Mouse (Mus musculus): Measurements from ENCODE around the gene Sdf4. TPM values are rescaled to one million over a fixed set of nuclear protein-coding genes. Genes with fewer than 3 reads are reported as not detected.

Sdf4 gene
- total RNA-seq (2021), result 10 to 100 TPM; 77.2 to 85.0 TPM
- long read RNA-seq, experiment 1, full-length matches to known transcripts, result 64 of 77 reads
- long read RNA-seq, experiment 1, partial matches to known transcripts, result 6 of 77 reads
- long read RNA-seq, experiment 1, other reads (novel, unspliced or antisense), result 7 of 77 reads
- long read RNA-seq, experiment 2, full-length matches to known transcripts, result 57 of 72 reads
- long read RNA-seq, experiment 2, partial matches to known transcripts, result 2 of 72 reads
- long read RNA-seq, experiment 2, other reads (novel, unspliced or antisense), result 13 of 72 reads

GRCm38 (mm10) chr4:155992241-155992905 lies at the start of gene Sdf4, which contains the start of gene B3galt6:
TSS of gene Sdf4 (plus strand) at chr4:155992872.
TSS of gene B3galt6 (minus strand) at chr4:155992649.
- peak; percentile 78 for DNase-seq (ENCODE audit: low spot score)

GRCm38 (mm10) chr4:155943049-155943452 lies 49.6 kb upstream of the Sdf4 start:
- DNase-seq (ENCODE audit: low spot score), result peak; percentile 52

- DNase-seq (ENCODE audit: low spot score), result peak; percentile 97
Observed at GRCm38 (mm10) chr4:155943534-155944249, 49.0 kb upstream of the Sdf4 start, which contains the start of gene Ube2j2. TSS of gene Ube2j2 (plus strand) at chr4:155943831.

GRCm38 (mm10) chr4:155944271-155944670 lies 48.4 kb upstream of the Sdf4 start:
- no peak for DNase-seq (ENCODE audit: low spot score)

- DNase-seq (ENCODE audit: low spot score), result no peak
Observed at GRCm38 (mm10) chr4:155947094-155947493, 45.6 kb upstream of the Sdf4 start.

- DNase-seq (ENCODE audit: low spot score), result no peak
Observed at GRCm38 (mm10) chr4:155955491-155955890, 37.2 kb upstream of the Sdf4 start.

GRCm38 (mm10) chr4:155959275-155959674 lies 33.4 kb upstream of the Sdf4 start:
- peak; percentile 74 for DNase-seq (ENCODE audit: low spot score)

GRCm38 (mm10) chr4:155962167-155962971 lies 30.3 kb upstream of the Sdf4 start, which contains the start of gene C1qtnf12:
TSS of gene C1qtnf12 (plus strand) at chr4:155962318.
- DNase-seq (ENCODE audit: low spot score), result peak; percentile 37

GRCm38 (mm10) chr4:155963106-155963505 lies 29.6 kb upstream of the Sdf4 start:
- no peak for DNase-seq (ENCODE audit: low spot score)

- no peak for DNase-seq (ENCODE audit: low spot score)
Observed at GRCm38 (mm10) chr4:155964396-155964795, 28.3 kb upstream of the Sdf4 start.

- DNase-seq (ENCODE audit: low spot score), result no peak
Observed at GRCm38 (mm10) chr4:155969043-155969653, 23.5 kb upstream of the Sdf4 start.

- no peak for DNase-seq (ENCODE audit: low spot score)
Observed at GRCm38 (mm10) chr4:155970286-155970685, 22.4 kb upstream of the Sdf4 start.

GRCm38 (mm10) chr4:155972651-155973050 lies 20.0 kb upstream of the Sdf4 start:
- no peak for DNase-seq (ENCODE audit: low spot score)

GRCm38 (mm10) chr4:155973239-155973638 lies 19.4 kb upstream of the Sdf4 start:
- DNase-seq (ENCODE audit: low spot score), result no peak

GRCm38 (mm10) chr4:155981436-155982082 lies 11.1 kb upstream of the Sdf4 start:
- no peak for DNase-seq (ENCODE audit: low spot score)

GRCm38 (mm10) chr4:155983788-155984187 lies 8.9 kb upstream of the Sdf4 start:
- no peak for DNase-seq (ENCODE audit: low spot score)

- no peak for DNase-seq (ENCODE audit: low spot score)
Observed at GRCm38 (mm10) chr4:155991211-155991907, 1.3 kb upstream of the Sdf4 start.

GRCm38 (mm10) chr4:155991908-155992230 lies 803 bp upstream of the Sdf4 start:
- DNase-seq (ENCODE audit: low spot score), result peak; percentile 8

- peak; percentile 98 for DNase-seq (ENCODE audit: low spot score)
Observed at GRCm38 (mm10) chr4:155992906-155993547, 355 bp downstream of the Sdf4 start.
